Mouse (Mus musculus) kidney, postnatal 14 days (tissue): ENCODE results near the gene Zfp988.
"Not testable (repeated sequence)": the region's sequence is repeated elsewhere in the genome, so short reads cannot be mapped to it uniquely, and the experiment has no call there.

Experiments
- DNase-seq: peaks from one replicate; pipeline ENCODE4 v3.0.0; 2022; ENCODE audit warnings: mixed read lengths

Gene Zfp988

GRCm38 (mm10) chr4:147305436-147305835 is at the start of gene Zfp988:
Zfp988 (plus strand) TSS chr4:147305674.
- DNase-seq, result not testable (repeated sequence)

GRCm38 (mm10) chr4:147262708-147263107 is 42.8 kb upstream of the Zfp988 start:
- DNase-seq, result not testable (repeated sequence)

- DNase-seq, result not testable (repeated sequence)
Observed at GRCm38 (mm10) chr4:147267302-147267701, 38.2 kb upstream of the Zfp988 start.

- DNase-seq, result not testable (repeated sequence)
Observed at GRCm38 (mm10) chr4:147268735-147269134, 36.7 kb upstream of the Zfp988 start.

- not testable (repeated sequence) for DNase-seq
Observed at GRCm38 (mm10) chr4:147270026-147270425, 35.4 kb upstream of the Zfp988 start.

GRCm38 (mm10) chr4:147271601-147272000 is 33.9 kb upstream of the Zfp988 start:
- DNase-seq, result not testable (repeated sequence)

GRCm38 (mm10) chr4:147275021-147275772 is 30.3 kb upstream of the Zfp988 start:
- DNase-seq, result not testable (repeated sequence)

- not testable (repeated sequence) for DNase-seq
Observed at GRCm38 (mm10) chr4:147275773-147276140, 29.7 kb upstream of the Zfp988 start.

GRCm38 (mm10) chr4:147280406-147280805 is 25.1 kb upstream of the Zfp988 start:
- DNase-seq, result not testable (repeated sequence)

- not testable (repeated sequence) for DNase-seq
Observed at GRCm38 (mm10) chr4:147298585-147298984, 6.9 kb upstream of the Zfp988 start.

- DNase-seq, result not testable (repeated sequence)
Observed at GRCm38 (mm10) chr4:147302375-147302774, 3.1 kb upstream of the Zfp988 start.

GRCm38 (mm10) chr4:147335036-147335690 is 29.7 kb downstream of the Zfp988 start:
- not testable (repeated sequence) for DNase-seq

GRCm38 (mm10) chr4:147335691-147336367 is 30.4 kb downstream of the Zfp988 start:
- not testable (repeated sequence) for DNase-seq

GRCm38 (mm10) chr4:147336368-147337195 is 31.1 kb downstream of the Zfp988 start:
- DNase-seq, result not testable (repeated sequence)

GRCm38 (mm10) chr4:147337520-147337919 is 32.0 kb downstream of the Zfp988 start:
- DNase-seq, result not testable (repeated sequence)

- no peak for DNase-seq
Observed at GRCm38 (mm10) chr4:147338032-147338610, 32.6 kb downstream of the Zfp988 start.

GRCm38 (mm10) chr4:147338706-147339105 is 33.2 kb downstream of the Zfp988 start:
- DNase-seq, result not testable (repeated sequence)

GRCm38 (mm10) chr4:147339601-147340219 is 34.2 kb downstream of the Zfp988 start:
- not testable (repeated sequence) for DNase-seq

- not testable (repeated sequence) for DNase-seq
Observed at GRCm38 (mm10) chr4:147340236-147340635, 34.8 kb downstream of the Zfp988 start.

- not testable (repeated sequence) for DNase-seq
Observed at GRCm38 (mm10) chr4:147340876-147341275, 35.4 kb downstream of the Zfp988 start.
